Mouse (Mus musculus): ENCODE data around the gene Il24. TPM values are rescaled to one million over a fixed set of nuclear protein-coding genes. Genes with fewer than 3 reads are reported as not detected.

The Il24 gene
- polyA plus RNA-seq, 1 experiment from 2014 or later: not detected

Other genes with a start within 250 kb of the Il24 start
- gene C4bp, start 225.8 kb downstream of the Il24 start, polyA plus RNA-seq (2016; fragmentation: Nextera tagmentation; extraction: Ambion mirVana): not detected in 2 replicates
- not detected in 2 replicates for gene Gm29427, start 171.7 kb downstream of the Il24 start, polyA plus RNA-seq (2016; fragmentation: Nextera tagmentation; extraction: Ambion mirVana)
- gene Yod1, start 170.1 kb downstream of the Il24 start, polyA plus RNA-seq (2016; fragmentation: Nextera tagmentation; extraction: Ambion mirVana): 10.2 and 12.1 TPM in 2 replicates
- 6.8 and 8.9 TPM in 2 replicates for gene Pfkfb2, start 158.2 kb downstream of the Il24 start, polyA plus RNA-seq (2016; fragmentation: Nextera tagmentation; extraction: Ambion mirVana)
- 0.54 and 1.1 TPM in 2 replicates for gene AA986860, start 155.5 kb downstream of the Il24 start, polyA plus RNA-seq (2016; fragmentation: Nextera tagmentation; extraction: Ambion mirVana)
- not detected in 2 replicates for gene Fcamr, start 86.6 kb downstream of the Il24 start, polyA plus RNA-seq (2016; fragmentation: Nextera tagmentation; extraction: Ambion mirVana)
- not detected in 2 replicates for gene Pigr, start 60.8 kb downstream of the Il24 start, polyA plus RNA-seq (2016; fragmentation: Nextera tagmentation; extraction: Ambion mirVana)
- gene Fcmr, start 21.8 kb downstream of the Il24 start, polyA plus RNA-seq (2016; fragmentation: Nextera tagmentation; extraction: Ambion mirVana): not detected in 2 replicates
- gene Il20, start 24.0 kb upstream of the Il24 start, polyA plus RNA-seq (2016; fragmentation: Nextera tagmentation; extraction: Ambion mirVana): not detected in 2 replicates
- not detected in 2 replicates for gene Il19, start 52.7 kb upstream of the Il24 start, polyA plus RNA-seq (2016; fragmentation: Nextera tagmentation; extraction: Ambion mirVana)
- gene Il10, start 132.4 kb upstream of the Il24 start, polyA plus RNA-seq (2016; fragmentation: Nextera tagmentation; extraction: Ambion mirVana): 0.15 TPM in 1 of 2 replicates, not detected in the other
- gene Mapkapk2, start 210.4 kb upstream of the Il24 start, polyA plus RNA-seq (2016; fragmentation: Nextera tagmentation; extraction: Ambion mirVana): 56.3 and 58.9 TPM in 2 replicates